Comparison of ENCODE assay signal across 9 mouse cellular contexts in the genomic region with DNA sequence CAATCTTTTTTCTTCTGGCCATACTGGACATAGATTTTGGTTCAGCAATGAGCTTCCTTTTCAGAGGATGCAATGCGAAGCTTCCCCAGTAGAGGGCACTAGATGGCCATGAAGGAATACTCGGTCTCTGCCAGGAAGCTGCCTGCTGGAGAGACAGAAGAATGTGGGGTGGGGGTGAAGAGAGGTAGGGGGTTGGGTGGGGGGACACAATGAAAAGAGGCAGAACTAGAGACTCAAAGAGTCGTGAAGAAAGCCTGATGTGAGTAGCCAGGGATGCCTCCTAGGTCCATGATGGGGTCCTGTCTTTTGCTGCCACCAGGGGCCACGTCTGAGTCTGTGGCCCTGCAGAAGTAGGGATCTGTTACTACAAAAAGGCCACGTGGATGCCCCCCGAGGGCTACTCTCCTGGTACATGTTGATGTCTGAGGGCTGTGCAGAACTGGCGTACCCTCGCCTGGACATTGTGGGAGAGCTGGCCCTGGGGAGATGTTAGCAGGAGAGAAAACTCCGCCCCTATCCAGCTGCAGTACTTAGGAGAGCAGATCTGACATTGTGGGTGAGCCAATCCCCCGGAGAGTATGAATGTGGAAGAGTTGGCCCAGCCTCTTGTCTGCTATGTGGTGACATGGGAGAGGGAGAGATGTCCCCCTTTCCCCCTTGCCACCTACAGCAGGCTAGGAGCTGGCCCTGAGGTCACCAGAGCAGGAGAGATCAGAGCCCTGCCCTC. TPM values are rescaled to one million over a fixed set of nuclear protein-coding genes. Genes with fewer than 3 reads are reported as not detected.
A peak's percentile ranks its signal among the peaks of the same experiment; 100 is the strongest.
DNase-seq lines count a peak whose midpoint lies in the region; ATAC-seq and TF ChIP-seq lines count a peak whose summit lies in the region.
"Had no signal": no experiment of that assay in that cellular context is flagged by ENCODE, and none has a peak within 500 bp of the region (broad histone marks: within the 10 kb centered on the region; RNA-seq: fewer than 3 reads in every experiment).

No protein-coding gene starts in this region.

- no peak overlapping the region for H3K9ac ChIP-seq in forebrain, postnatal 0 days
- no peak overlapping the region for H3K9ac ChIP-seq in hindbrain, embryonic 13.5 days
- H3K9ac ChIP-seq in lung, embryonic 16.5 days (ENCODE audit: low read length), result no peak overlapping the region
- H3K9ac ChIP-seq: limb, embryonic 15.5 days had no signal

- H3K4me3 ChIP-seq in forebrain, postnatal 0 days (ENCODE audit: low read depth, low read length), result no peak overlapping the region
- no peak overlapping the region for H3K4me3 ChIP-seq in hindbrain, embryonic 13.5 days
- H3K4me3 ChIP-seq in lung, embryonic 16.5 days (ENCODE audit: low read length), result no peak overlapping the region
- H3K4me3 ChIP-seq: limb, embryonic 15.5 days had no signal

- 28% methylated on average over 10 of the region's 10 CpGs for WGBS in forebrain, postnatal 0 days
- WGBS in hindbrain, embryonic 13.5 days, result 25% methylated on average over 10 of the region's 10 CpGs
- WGBS in lung, embryonic 16.5 days, result 27% methylated on average over 10 of the region's 10 CpGs

- no peaks in the 10 kb centered on the region for H3K4me1 ChIP-seq in forebrain, postnatal 0 days (ENCODE audit: insufficient read depth)
- H3K4me1 ChIP-seq in hindbrain, embryonic 13.5 days (replicated peaks), result peaks cover 3% of the 10 kb centered on the region; the same call in 1 of the 2 replicates
- H3K4me1 ChIP-seq in lung, embryonic 16.5 days (replicated peaks; ENCODE audit: control insufficient read depth, insufficient read depth, low read length), result no peaks in the 10 kb centered on the region

- no peak overlapping the region for H3K4me2 ChIP-seq in forebrain, postnatal 0 days (ENCODE audit: low read depth)
- H3K4me2 ChIP-seq in hindbrain, embryonic 13.5 days, result no peak overlapping the region
- no peak overlapping the region for H3K4me2 ChIP-seq in lung, embryonic 16.5 days (ENCODE audit: low read depth, low read length)
- H3K4me2 ChIP-seq: limb, embryonic 15.5 days had no signal

- DNase-seq in MN1 (ENCODE audit: low spot score), result peak; percentile 88
- DNase-seq in c-Kit-positive CD71-positive TER-119-negative erythroid progenitor cells, embryonic 14.5 days (ENCODE audit: low read depth), result peak; percentile 22
- peak; percentile 90 for DNase-seq in forebrain, postnatal 0 days
- DNase-seq in layer of hippocampus, adult 9-11 months, result peak; percentile 54
- DNase-seq in retina, postnatal 1 day, result peak; percentile 82
- peak; percentile 36 for DNase-seq in urinary bladder, adult 2 months (ENCODE audit: low spot score)

- H3K27ac ChIP-seq in forebrain, postnatal 0 days (ENCODE audit: low read depth, low read length), result no peak overlapping the region
- no peak overlapping the region for H3K27ac ChIP-seq in hindbrain, embryonic 13.5 days
- H3K27ac ChIP-seq in lung, embryonic 16.5 days (ENCODE audit: low read length), result no peak overlapping the region
- H3K27ac ChIP-seq: limb, embryonic 15.5 days had no signal

- peak; percentile 71 for ATAC-seq in forebrain, postnatal 0 days
- peak; percentile 68 for ATAC-seq in hindbrain, embryonic 13.5 days (ENCODE audit: low FRiP score)
- peak; percentile 43 for ATAC-seq in lung, embryonic 16.5 days (ENCODE audit: low read depth)

- no peaks in the 10 kb centered on the region for H3K36me3 ChIP-seq in forebrain, postnatal 0 days (ENCODE audit: insufficient read depth)
- H3K36me3 ChIP-seq in hindbrain, embryonic 13.5 days, result no peaks in the 10 kb centered on the region
- H3K36me3 ChIP-seq in lung, embryonic 16.5 days (ENCODE audit: control insufficient read depth, insufficient read depth, low read length), result no peaks in the 10 kb centered on the region
- H3K36me3 ChIP-seq: limb, embryonic 15.5 days had no signal

- H3K9me3 ChIP-seq in forebrain, postnatal 0 days (ENCODE audit: low read length), result no peaks in the 10 kb centered on the region
- H3K9me3 ChIP-seq in hindbrain, embryonic 13.5 days, result no peaks in the 10 kb centered on the region
- H3K9me3 ChIP-seq in lung, embryonic 16.5 days (ENCODE audit: control insufficient read depth, low read length), result no peaks in the 10 kb centered on the region
- H3K9me3 ChIP-seq: limb, embryonic 15.5 days had no signal

- TF ChIP-seq CTCF in forebrain, postnatal 0 days (IDR thresholded peaks at IDR 0.05; ENCODE audit: low read depth), result peak; percentile 92

- no peaks in the 10 kb centered on the region for H3K27me3 ChIP-seq in forebrain, postnatal 0 days (ENCODE audit: insufficient read depth, low read length)
- no peaks in the 10 kb centered on the region for H3K27me3 ChIP-seq in hindbrain, embryonic 13.5 days
- H3K27me3 ChIP-seq in lung, embryonic 16.5 days (ENCODE audit: control insufficient read depth, insufficient read depth, low read depth, low read length), result no peaks in the 10 kb centered on the region
- H3K27me3 ChIP-seq: limb, embryonic 15.5 days had no signal

RNA-seq across cellular contexts. Expression of gene Bace2, which starts 43.4 kb away (rescaled TPM):
- total RNA-seq in forebrain, postnatal 0 days (2014; rRNA removed), result 2.2 and 2.6 TPM in 2 replicates
- 4.5 and 5.9 TPM in 2 replicates for polyA plus RNA-seq in forebrain, postnatal 0 days (2015; fragmentation: Nextera tagmentation; extraction: Ambion mirVana)
- 3.6 and 3.9 TPM in 2 replicates for polyA plus RNA-seq in hindbrain, embryonic 13.5 days (2015; fragmentation: Nextera tagmentation; extraction: Ambion mirVana)
- 10.0 and 11.9 TPM in 2 replicates for polyA plus RNA-seq in lung, embryonic 16.5 days (2015; fragmentation: Nextera tagmentation; extraction: Ambion mirVana)
- 46.3 and 49.5 TPM in 2 replicates for polyA plus RNA-seq in urinary bladder, adult 2 months (2012; rRNA removed)

Comparison
In these comparisons a context has a peak if more than half of its experiments do, and no peak if none do; other contexts are left out.
1. DNase-seq: peak in every context shown above with its lines; median percentile 90 in forebrain, postnatal 0 days; 88 in MN1; 82 in retina, postnatal 1 day; 54 in layer of hippocampus, adult 9-11 months; 36 in urinary bladder, adult 2 months; 22 in c-Kit-positive CD71-positive TER-119-negative erythroid progenitor cells, embryonic 14.5 days.